Mouse (Mus musculus): ENCODE measurements around the gene Sugct.

GRCm38 (mm10) chr13:17638008-17638407 is 57.3 kb downstream of the Sugct start:
- TF ChIP-seq CTCF (IDR thresholded peaks at IDR 0.05; ENCODE audit: control insufficient read depth, insufficient read depth, insufficient read length) (no peak), MYOG (IDR thresholded peaks at IDR 0.05; ENCODE audit: control insufficient read depth, extremely low read depth, insufficient read length) (no peak)

All from C2C12 (cell line).